Mouse (Mus musculus): ENCODE measurements around the gene Pfkfb4.

Pfkfb4 gene

GRCm38 (mm10) chr9:109031686-109032085, 40.1 kb downstream of the Pfkfb4 start:
- DNase-seq (ENCODE audit: extremely low spot score, low spot score) = no peak

GRCm38 (mm10) chr9:109032435-109032834, 40.9 kb downstream of the Pfkfb4 start:
- DNase-seq (ENCODE audit: extremely low spot score, low spot score) = no peak

- peak; percentile 80 for DNase-seq (ENCODE audit: extremely low spot score, low spot score)
These were observed 46.7 kb downstream of the Pfkfb4 start, which contains the start of gene Shisa5 for GRCm38 (mm10) chr9:109038086-109038895. TSS of gene Shisa5 (plus strand) at chr9:109038565.

GRCm38 (mm10) chr9:109038901-109039364, 47.4 kb downstream of the Pfkfb4 start:
- no peak for DNase-seq (ENCODE audit: extremely low spot score, low spot score)

- DNase-seq (ENCODE audit: extremely low spot score, low spot score) = no peak
These were observed 48.1 kb downstream of the Pfkfb4 start for GRCm38 (mm10) chr9:109039681-109040080.

- DNase-seq (ENCODE audit: extremely low spot score, low spot score) = no peak
These were observed 48.6 kb downstream of the Pfkfb4 start for GRCm38 (mm10) chr9:109040216-109040615.

- no peak for DNase-seq (ENCODE audit: extremely low spot score, low spot score)
These were observed 49.3 kb downstream of the Pfkfb4 start for GRCm38 (mm10) chr9:109040906-109041305.

GRCm38 (mm10) chr9:109041351-109041750, 49.8 kb downstream of the Pfkfb4 start:
- DNase-seq (ENCODE audit: extremely low spot score, low spot score) = no peak

GRCm38 (mm10) chr9:109046306-109046705, 54.7 kb downstream of the Pfkfb4 start:
- peak; percentile 45 for DNase-seq (ENCODE audit: extremely low spot score, low spot score)

GRCm38 (mm10) chr9:109049316-109049715, 57.7 kb downstream of the Pfkfb4 start:
- DNase-seq (ENCODE audit: extremely low spot score, low spot score) = no peak

GRCm38 (mm10) chr9:109049996-109050673, 58.6 kb downstream of the Pfkfb4 start:
- DNase-seq (ENCODE audit: extremely low spot score, low spot score) = no peak

- no peak for DNase-seq (ENCODE audit: extremely low spot score, low spot score)
These were observed 59.1 kb downstream of the Pfkfb4 start for GRCm38 (mm10) chr9:109050674-109050997.

GRCm38 (mm10) chr9:109051011-109051501, 59.5 kb downstream of the Pfkfb4 start:
- DNase-seq (ENCODE audit: extremely low spot score, low spot score) = no peak

- no peak for DNase-seq (ENCODE audit: extremely low spot score, low spot score)
These were observed 60.3 kb downstream of the Pfkfb4 start for GRCm38 (mm10) chr9:109051651-109052489.

- DNase-seq (ENCODE audit: extremely low spot score, low spot score) = no peak
These were observed 61.1 kb downstream of the Pfkfb4 start for GRCm38 (mm10) chr9:109052490-109053260.

- DNase-seq (ENCODE audit: extremely low spot score, low spot score) = no peak
These were observed 61.8 kb downstream of the Pfkfb4 start for GRCm38 (mm10) chr9:109053366-109053765.

- DNase-seq (ENCODE audit: extremely low spot score, low spot score) = no peak
These were observed 62.3 kb downstream of the Pfkfb4 start for GRCm38 (mm10) chr9:109053851-109054250.

GRCm38 (mm10) chr9:109054712-109055111, 63.1 kb downstream of the Pfkfb4 start:
- peak; percentile 42 for DNase-seq (ENCODE audit: extremely low spot score, low spot score)

GRCm38 (mm10) chr9:109055271-109056030, 63.9 kb downstream of the Pfkfb4 start:
- no peak for DNase-seq (ENCODE audit: extremely low spot score, low spot score)

GRCm38 (mm10) chr9:109056081-109056690, 64.6 kb downstream of the Pfkfb4 start:
- DNase-seq (ENCODE audit: extremely low spot score, low spot score) = no peak
